Mouse (Mus musculus) retina, adult 2 months (tissue): ENCODE results near the gene Cenph.
A peak's percentile ranks its signal among the peaks of the same experiment; 100 is the strongest.
"Not testable (repeated sequence)": the region's sequence is repeated elsewhere in the genome, so short reads cannot be mapped to it uniquely, and the experiment has no call there.

Source experiments
- DNase-seq: peaks from one replicate; pipeline ENCODE4 v3.0.0-alpha.2; 2012; ENCODE audit warnings: low read depth, low spot score

Gene Cenph

DNA sequence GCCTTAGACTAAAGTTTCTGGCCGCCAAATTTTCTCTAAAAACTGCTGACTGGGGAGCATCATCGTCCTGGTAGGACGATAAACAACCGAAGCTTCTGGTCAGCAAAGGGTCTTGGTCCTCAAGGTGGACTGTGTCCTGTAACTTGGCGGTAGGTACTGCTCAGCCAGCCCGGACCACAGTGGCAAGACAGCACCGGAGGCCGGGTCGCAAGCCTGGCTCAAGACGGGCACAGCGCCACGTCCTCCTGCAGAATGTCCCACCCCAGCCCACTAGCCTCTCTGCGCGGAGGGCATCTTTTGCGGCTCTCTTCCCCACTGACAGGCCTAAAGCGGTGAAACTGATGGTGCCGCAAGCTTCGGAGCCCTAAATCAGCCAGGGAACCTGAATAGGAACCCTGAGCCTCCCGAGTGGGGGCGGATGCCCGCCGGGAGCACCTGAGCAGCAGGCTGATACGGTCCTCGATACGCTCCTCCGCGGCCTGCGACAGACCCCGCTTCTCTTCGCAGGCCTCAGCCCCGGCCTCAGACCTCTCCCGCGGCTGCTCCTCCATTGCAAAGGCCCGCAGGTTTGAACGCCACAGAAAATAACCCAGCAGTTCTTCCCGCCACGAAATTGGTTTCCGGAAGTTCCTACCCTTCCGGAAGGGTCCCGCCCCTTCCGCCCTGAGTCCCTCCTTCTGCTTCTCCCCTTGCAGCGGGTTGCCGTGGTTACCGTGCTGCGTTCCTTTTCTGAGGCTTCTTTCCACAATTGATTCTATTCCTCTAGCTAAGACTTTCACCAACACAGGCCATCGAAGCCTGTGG lies at the start of gene Cenph:
Cenph (minus strand) TSS at position 648 of the 804 bp plus-strand sequence.
- peak; percentile 46 for DNase-seq

DNA sequence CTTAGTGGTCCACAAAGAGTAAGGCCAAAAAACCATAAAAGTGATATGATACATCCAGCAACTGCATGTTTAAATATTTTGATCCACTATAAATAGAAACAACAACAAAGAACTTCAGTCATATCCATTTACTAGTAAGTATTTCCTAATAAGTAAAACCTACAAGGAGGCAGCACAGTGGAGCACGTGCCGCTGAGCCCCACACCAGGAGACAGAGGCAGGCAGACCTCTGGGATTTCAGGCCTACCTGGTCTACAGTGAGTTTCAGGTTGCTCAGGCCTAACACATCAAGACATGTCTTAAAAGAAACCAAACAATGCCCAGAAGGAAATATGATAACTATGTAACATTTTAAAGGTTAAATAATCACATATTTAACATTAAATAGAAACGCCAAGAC lies 49.2 kb upstream of the Cenph start:
- no peak for DNase-seq

- DNase-seq = no peak
Measured at GRCm38 (mm10) chr13:100824306-100824705, 48.6 kb upstream of the Cenph start.

DNA sequence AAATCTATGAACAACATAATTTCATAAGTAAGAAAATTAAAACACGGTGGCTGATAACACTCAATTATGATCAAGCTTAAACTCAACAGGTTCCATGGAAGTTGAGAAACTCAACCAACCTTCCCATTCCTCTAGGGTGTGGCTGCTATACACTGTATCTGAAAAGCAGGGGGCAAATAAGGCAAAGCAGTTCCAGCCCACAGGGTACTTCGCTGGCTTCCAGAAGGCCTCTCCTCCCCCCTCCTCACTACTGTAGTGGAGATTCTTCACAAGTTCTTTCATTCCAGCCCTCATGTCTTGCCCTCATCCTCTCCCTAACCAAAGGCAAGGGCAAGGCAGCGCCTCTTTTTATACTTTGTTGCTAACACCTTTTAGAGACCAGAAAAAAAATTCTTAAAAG lies 48.2 kb upstream of the Cenph start:
- DNase-seq = no peak

- DNase-seq = no peak
Measured at GRCm38 (mm10) chr13:100814451-100814850, 38.8 kb upstream of the Cenph start.

- no peak for DNase-seq
Measured at GRCm38 (mm10) chr13:100805776-100806175, 30.1 kb upstream of the Cenph start.

DNA sequence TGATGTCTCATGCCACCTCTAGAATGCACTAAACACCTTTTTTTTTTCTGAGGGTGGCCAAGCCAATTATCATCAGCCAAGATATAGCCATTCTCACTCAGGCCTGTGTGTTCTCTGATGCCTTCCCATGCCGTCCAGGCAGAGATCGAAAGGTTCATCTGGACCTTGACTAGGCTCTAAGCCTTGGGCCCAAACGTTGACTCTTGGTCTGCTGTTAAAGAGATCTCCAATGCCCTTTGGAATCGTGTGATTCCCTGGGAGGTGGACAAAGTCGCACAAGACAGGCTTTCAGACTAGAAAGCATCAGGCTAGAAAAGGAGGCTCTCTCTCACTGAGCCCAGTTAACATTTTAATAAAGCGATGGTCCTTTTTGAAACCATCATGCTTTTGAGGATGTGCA lies 21.5 kb upstream of the Cenph start:
- no peak for DNase-seq

DNA sequence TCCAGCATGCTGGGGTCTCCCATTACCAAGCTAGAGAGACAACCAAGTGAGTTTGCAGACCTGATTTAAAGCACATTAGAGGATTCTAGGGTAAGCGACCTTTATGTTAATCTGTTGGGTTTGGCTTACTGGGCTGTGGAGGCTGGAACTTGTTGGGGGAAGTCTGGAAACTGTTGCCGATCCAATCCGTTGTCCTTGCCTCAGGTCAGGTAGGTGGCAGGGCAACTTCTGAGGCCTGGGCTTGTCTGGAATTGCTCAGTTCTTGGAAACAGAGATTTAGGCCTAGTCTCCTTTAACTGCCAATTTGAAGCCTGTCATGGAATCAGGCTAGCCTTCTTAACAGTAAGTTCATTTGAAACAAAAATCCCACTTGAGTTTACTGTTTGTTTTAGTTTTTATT lies 13.4 kb upstream of the Cenph start:
- DNase-seq = no peak

GRCm38 (mm10) chr13:100788057-100788456 lies 12.4 kb upstream of the Cenph start:
- not testable (repeated sequence) for DNase-seq

DNA sequence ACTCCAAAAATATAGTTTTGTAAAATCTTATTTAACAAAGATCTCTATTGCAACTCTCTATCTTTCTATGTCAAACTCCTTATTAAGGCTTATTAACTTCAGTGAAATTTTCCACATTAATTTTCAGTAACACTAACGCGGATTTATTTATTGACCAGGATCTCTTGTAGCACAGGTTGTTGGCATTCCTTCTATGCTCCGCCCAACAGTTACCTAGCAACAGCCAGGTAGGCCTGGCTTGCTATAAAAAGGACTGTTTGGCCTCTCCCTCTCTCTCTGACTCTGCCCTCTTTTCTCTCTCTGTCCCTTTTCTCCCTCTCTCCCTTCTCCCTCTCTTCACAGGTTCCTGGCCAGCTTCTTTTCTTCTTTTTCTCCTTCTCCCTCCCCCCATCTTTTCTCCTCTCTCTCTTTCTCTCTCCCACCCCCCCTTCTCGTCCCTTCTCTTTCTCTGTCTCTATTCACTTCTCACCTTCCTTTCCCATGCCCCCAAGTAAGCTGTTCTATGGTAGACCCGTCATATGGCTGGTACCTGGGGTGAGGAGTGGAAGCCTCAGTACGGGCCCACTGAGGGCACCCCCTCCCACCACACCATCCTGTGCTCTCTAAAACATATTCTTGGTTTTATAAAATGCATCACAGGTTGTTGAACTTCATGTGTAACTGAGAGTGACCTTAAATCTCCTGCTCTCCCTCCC lies 11.8 kb upstream of the Cenph start:
- DNase-seq = no peak

DNA sequence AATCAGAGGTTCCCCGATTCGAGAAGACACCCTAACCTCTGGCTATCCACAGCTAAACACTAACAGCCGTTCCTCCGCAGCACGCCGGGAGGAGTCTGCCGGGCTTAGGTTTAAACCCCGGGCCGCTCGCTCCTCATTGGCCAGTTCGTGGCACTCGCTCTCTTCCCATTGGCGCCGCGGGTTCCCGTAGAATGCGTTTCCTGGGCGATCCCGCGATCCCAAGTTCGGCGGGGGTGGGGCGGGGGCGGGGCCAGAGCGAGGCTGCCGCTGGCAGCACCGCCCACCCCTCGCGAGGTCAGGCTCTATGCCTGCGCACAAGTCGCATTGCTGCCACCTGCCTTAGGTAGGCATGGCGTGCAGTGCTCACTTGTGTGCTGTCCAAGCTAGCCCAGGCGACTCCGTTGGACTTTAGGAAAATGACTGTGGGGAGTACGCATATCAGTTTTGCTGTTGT lies 10.7 kb upstream of the Cenph start, which contains the start of gene Ccnb1:
Ccnb1 (minus strand) TSS at position 157 of the 454 bp plus-strand sequence.
- peak; percentile 74 for DNase-seq

DNA sequence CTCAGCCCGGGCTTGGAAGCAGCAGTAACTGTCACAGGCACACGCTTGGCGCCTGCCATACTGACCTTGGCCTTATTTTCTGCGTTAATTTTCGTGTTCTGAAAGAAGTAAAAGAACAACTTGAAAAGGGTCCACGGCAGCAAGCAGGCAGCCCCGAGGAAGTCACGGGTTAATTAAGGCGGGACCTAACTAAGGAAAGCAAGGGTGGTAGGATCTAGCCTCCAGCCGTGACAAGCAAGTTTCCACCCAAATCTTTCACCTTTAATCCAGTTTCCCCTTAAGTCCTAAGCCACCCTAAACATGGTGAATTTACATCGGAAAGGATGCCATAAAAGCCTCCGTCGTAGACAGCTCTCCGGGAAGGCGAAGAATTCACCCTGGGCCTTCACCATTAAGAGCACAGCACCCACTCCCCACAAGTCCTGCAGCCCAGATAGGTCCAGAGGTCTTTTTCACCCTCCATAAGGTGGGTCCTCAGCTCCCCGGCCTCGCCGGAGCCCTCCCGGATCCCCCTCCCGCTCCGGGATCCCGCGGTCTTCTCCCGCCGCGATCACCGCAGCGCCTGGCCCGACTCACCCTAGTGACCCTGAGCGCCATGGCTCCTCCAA lies 10.2 kb upstream of the Cenph start:
- DNase-seq = no peak

DNA sequence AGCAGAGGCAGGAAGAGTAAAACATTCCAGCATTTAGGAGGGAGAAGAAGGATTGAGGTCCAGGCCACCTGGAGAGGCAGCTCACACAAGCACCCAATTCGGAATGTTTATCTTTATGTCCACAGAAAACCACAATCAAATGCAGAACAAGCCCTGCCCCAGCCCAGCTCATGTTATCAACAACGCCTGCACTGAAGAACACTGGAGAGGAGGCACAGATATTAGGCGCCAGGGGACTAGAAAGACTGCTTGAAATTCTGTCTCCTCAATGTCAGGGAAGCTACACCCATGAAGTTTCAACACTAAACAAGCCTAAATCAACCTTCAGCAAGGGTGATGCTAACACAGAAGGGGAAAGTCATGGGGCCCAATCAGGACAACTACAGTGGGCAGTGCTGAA lies 1.8 kb upstream of the Cenph start:
- no peak for DNase-seq

- DNase-seq = no peak
Measured at GRCm38 (mm10) chr13:100776710-100777109, 1.0 kb upstream of the Cenph start.

GRCm38 (mm10) chr13:100776056-100776419 lies 339 bp upstream of the Cenph start:
- no peak for DNase-seq

DNA sequence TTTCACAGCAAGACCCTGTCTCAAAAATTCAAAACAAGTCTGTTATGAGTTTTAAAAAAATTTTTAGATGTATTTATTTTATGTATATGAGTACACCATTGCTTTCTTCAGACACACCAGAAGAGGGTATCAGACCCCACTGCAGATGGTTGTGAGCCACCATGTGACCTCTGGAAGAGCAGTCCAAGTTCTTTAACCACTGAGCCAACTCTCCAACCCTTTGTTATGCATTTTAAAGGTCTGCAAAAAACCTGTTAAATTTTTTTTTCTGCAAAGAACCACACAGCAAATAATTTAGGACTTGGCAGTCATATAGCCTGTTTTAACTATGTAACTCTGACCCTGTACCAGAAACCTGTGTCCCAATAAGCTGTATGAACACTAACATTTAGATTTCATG lies 995 bp downstream of the Cenph start:
- DNase-seq = no peak

- DNase-seq = no peak
Measured at GRCm38 (mm10) chr13:100755329-100755728, 20.4 kb downstream of the Cenph start.

DNA sequence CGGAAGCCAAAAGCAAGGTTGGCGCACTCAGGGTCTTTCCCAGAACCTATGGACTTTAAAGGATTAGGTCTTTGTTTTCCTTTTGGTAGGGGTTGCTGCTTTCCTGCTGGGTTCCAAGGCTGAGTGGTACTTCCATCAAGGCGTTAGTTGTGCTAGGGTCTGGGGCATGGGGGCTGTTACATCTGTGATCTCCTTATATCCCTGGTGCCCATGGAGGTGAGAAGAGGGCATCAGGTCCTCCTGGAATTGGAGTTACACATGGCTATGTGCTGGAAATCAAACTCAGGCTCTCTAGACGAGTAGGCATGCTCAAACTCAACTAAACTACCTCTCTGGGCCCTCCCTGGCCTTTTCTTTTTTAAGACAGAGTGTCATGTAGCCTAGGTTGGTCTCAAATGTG lies 21.5 kb downstream of the Cenph start:
- DNase-seq = no peak

DNA sequence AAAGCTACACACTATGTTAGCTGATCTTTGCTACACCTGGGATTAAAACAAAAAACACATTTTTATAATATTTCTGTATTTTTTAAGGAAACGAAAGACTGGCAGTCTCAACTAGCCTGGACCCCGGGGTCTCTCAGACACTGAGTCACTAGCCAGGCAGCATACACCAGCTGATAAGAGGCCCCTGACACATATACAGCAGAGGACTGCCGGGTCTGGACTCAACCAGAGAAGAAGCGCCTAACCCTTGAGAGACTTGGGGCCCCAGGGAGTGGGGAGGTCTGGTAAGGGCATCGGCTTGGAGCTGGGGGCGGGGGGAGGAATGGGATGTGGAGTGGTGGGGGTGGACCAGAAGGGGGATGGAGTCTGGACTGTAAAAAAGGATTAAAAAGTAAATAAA lies 22.7 kb downstream of the Cenph start:
- no peak for DNase-seq

DNA sequence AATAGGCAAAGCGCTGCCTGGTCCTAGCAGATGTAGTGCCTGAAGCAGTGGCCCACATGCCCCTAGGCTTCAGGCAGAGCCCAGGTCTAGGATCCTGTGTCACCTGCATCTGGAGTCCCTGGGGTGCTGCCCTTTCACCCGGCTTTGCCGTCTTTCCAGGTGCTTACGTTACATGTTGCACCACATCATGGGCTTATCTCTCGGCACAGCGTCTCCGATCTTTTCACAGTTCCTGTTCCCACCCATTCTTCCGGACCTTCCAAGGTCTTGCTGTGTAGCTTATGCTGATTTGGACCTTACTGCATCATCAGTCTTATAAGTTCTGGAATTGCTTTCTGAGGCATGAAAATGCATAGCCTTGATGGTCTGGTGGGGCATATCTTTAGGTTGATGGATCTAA lies 23.2 kb downstream of the Cenph start:
- no peak for DNase-seq

DNA sequence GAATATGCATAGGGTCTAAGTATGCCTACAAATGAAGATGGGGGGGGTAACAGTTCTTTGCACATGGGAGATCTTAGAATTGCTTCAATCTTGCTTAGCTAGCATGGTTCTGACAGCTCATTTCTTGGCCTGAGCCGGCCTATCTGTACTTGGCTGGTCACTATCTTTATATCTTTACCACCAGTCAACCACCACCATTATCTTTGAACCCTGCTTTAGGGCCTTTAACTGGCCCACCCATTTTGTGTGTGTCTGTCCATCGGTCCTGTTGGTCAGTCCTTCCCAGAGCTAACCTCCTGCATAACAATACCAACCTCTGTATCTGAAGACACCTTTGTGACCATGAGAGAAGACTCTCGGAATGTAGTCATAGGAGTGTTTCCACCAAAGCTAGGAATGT lies 24.3 kb downstream of the Cenph start:
- DNase-seq = no peak

DNA sequence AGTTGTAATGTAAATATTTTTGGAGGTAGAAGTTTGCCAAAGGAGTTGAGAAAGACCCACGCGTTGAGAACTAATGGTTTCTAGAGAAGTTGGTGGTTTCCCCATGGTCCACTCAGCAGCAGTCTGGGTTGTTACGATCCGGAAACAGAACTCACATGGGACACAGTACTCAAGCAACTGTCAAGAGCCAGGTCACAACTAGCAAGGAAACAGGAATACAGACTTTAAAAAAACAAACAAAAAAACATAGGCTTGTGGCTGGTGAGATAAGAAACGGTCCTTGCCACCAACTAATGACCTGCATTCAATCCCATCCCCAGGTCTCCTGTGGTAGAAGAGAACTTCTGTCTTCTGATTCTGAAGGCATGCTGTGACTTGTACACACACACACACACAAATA lies 24.9 kb downstream of the Cenph start:
- no peak for DNase-seq

GRCm38 (mm10) chr13:100748638-100749037 lies 27.1 kb downstream of the Cenph start:
- no peak for DNase-seq
